Mouse (Mus musculus): ENCODE measurements around the gene Gm42421. TPM values are rescaled to one million over a fixed set of nuclear protein-coding genes. Genes with fewer than 3 reads are reported as not detected.

The Gm42421 gene
- polyA plus RNA-seq, 1 experiment from 2014 or later = 2.3 TPM

DNA sequence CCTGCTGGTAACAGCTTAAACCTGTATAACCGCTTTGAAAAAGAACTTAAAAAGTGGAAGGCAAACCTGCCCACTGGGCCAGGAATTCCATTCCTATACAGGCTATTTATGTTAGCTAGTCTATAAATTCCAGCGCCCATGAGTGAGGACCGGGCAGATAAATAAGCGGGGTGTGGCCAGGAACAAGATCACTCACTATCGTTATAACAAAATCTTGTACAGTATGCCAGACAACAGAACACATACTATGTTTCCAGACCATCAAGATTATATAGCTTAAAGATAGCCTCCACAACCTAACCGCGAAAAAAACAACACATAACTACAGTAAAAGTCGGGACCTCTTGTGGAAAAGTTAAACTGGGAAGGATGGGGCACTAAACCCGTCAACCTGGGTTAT is 19.0 kb upstream of the Gm42421 start:
- Histone ChIP-seq H3K4me2 (ENCODE audit: low read length) (peak overlapping the region; percentile 74), H3K27ac (ENCODE audit: low read depth, low read length) (peak overlapping the region; percentile 88; the same call in 1 of the 2 replicates), H3K9me3 (ENCODE audit: control insufficient read depth, low read length) (no peaks in the 10 kb centered on the region), H3K36me3 (ENCODE audit: control insufficient read depth, insufficient read depth, low read length) (peaks cover 10% of the 10 kb centered on the region), H3K4me1 (ENCODE audit: control insufficient read depth, insufficient read depth, low read depth, low read length) (peaks cover 24% of the 10 kb centered on the region), H3K27me3 (replicated peaks; ENCODE audit: control insufficient read depth, insufficient read depth, low read length) (no peaks in the 10 kb centered on the region), H3K4me3 (ENCODE audit: low read length) (peak overlapping the region; percentile 81), H3K9ac (ENCODE audit: low read depth, low read length) (peak overlapping the region; percentile 65)
- WGBS = 4% methylated on average over 9 of the region's 9 CpGs
- ATAC-seq = no peak

DNA sequence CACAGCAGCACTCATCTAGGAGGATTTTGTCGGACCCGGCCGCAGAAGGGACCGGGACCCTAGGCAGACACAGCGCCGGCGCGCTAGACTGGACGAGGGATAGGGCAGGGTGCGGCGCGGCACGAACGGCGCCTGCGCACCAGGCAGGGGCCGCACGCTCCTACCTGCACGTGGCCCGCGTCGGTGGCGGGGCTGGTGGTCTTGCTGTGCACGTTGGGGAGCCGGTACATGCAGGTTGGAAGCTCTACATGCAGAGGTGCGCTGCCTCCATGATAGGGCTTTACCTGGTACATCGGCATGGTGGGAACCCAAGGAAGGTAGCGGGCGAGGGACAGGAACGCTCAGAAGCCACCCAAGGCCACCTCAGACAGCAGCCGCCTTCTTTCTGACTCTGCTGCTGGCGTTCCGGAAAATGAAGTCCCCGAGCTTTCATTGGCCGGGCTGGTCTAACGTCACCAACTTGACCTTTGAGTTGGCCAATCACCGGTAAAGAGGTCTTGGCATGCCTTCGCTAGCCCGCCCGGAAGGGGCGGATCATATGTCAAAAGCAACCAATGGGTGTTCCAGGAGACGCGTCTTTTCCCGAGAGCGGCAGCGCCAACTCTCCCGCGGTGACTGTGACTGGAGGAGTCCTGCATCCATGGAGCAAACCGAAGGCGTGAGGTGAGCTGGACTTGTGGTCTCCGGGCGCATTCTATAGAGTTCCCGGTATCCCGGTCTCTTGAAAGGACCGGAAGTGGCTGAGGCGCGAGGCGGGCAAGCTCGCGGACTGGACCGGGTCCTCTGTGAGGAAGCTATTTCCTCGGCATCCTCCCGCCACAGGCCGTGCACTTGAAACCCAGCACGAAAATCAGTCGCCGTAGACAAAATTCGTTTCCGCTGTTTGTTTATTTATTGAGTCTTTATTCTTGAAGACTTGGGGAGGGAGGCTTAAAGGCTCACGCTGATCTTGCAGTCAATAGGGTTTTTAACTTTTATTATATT is 18.3 kb upstream of the Gm42421 start, which contains the start of the genes Aimp2 and Pms2:
TSS of gene Aimp2 (minus strand) at position 431 of the 984 bp plus-strand sequence.
TSS of gene Pms2 (plus strand) at position 548 of the 984 bp plus-strand sequence.
- Histone ChIP-seq H3K27ac (ENCODE audit: low read depth, low read length) (peak within 1 kb of the TSS; percentile 88), H3K4me1 (ENCODE audit: control insufficient read depth, insufficient read depth, low read depth, low read length) (peaks cover 24% of the 10 kb centered on the region), H3K4me3 (ENCODE audit: low read length) (peak within 1 kb of the TSS; percentile 81), H3K9me3 (ENCODE audit: control insufficient read depth, low read length) (no peaks in the 10 kb centered on the region), H3K9ac (ENCODE audit: low read depth, low read length) (peak within 1 kb of the TSS; percentile 73), H3K27me3 (replicated peaks; ENCODE audit: control insufficient read depth, insufficient read depth, low read length) (no peaks in the 10 kb centered on the region), H3K4me2 (ENCODE audit: low read length) (peak within 1 kb of the TSS; percentile 85), H3K36me3 (ENCODE audit: control insufficient read depth, insufficient read depth, low read length) (peaks cover 4% of the 10 kb centered on the region; the same call in 1 of the 2 replicates)
- WGBS = under 1% methylated on average over 69 of the region's 70 CpGs
- peak; percentile 99 for ATAC-seq

DNA sequence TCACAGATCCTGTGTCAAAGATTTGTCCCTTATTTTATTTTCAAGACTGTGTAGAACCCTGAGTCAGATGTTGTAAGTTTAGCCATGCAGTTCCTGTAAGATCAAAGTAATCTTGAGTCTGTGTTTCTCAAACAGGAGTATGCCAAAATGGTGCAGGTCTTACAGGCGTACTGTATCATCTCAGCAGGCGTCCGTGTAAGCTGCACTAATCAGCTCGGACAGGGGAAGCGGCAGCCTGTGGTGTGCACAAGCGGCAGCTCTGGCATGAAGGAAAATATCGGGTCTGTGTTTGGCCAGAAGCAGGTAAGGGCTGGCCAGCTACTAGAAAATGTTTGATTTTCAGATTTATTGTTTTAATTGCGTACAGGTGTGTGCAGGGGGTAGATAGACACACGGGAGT is 11.8 kb upstream of the Gm42421 start:
- Histone ChIP-seq H3K4me1 (ENCODE audit: control insufficient read depth, insufficient read depth, low read depth, low read length) (peaks cover under 1% of the 10 kb centered on the region; the same call in 1 of the 2 replicates), H3K27ac (ENCODE audit: low read depth, low read length) (no peak overlapping the region), H3K9me3 (ENCODE audit: control insufficient read depth, low read length) (no peaks in the 10 kb centered on the region), H3K9ac (ENCODE audit: low read depth, low read length) (no peak overlapping the region), H3K36me3 (ENCODE audit: control insufficient read depth, insufficient read depth, low read length) (peaks cover 22% of the 10 kb centered on the region), H3K4me2 (ENCODE audit: low read length) (no peak overlapping the region), H3K27me3 (replicated peaks; ENCODE audit: control insufficient read depth, insufficient read depth, low read length) (no peaks in the 10 kb centered on the region), H3K4me3 (ENCODE audit: low read length) (no peak overlapping the region)
- WGBS = 90% methylated on average over 9 of the region's 9 CpGs
- no peak for ATAC-seq

DNA sequence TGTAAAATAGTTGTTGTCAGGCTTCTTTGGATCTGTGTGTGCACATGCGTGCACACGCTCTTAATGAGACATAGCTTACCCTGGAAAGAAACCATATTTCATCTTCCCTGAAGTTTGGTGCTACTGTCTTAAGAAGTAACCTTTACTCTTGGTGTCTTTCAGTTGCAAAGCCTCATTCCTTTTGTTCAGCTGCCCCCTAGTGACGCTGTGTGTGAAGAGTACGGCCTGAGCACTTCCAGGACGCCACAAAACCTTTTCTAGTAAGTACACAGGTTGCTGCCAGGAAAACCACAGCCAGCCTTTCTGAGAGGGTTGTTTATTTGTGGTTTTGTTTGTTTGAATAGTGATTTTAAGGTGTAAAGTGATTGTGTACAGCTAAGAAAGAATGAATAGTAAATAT is 10.6 kb upstream of the Gm42421 start:
- Histone ChIP-seq H3K36me3 (ENCODE audit: control insufficient read depth, insufficient read depth, low read length) (peaks cover 23% of the 10 kb centered on the region), H3K9me3 (ENCODE audit: control insufficient read depth, low read length) (no peaks in the 10 kb centered on the region), H3K9ac (ENCODE audit: low read depth, low read length) (no peak overlapping the region)

DNA sequence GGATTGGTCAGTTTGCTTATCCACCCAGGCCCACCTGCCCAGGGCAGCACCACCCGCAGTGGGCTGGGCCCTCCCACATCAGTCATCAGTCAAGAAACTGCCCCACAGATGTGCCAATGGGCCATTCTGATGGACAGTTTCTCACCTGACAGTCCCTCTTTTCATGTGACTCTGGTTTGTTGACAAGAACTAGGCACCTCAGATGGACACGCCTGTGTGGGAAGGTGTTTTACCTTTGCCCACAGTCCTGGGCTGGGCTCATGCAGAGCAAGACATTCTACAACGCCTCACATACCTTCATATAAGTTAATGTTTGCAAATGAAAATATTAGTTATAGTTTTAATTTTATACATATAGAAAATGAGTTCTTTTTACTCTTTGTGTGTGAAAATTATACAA is 9.9 kb upstream of the Gm42421 start:
- H3K9me3 ChIP-seq (ENCODE audit: control insufficient read depth, low read length) = no peaks in the 10 kb centered on the region
- no peak overlapping the region for H3K4me3 ChIP-seq (ENCODE audit: low read length)
- no peak overlapping the region for H3K4me2 ChIP-seq (ENCODE audit: low read length)
- no peak overlapping the region for H3K27ac ChIP-seq (ENCODE audit: low read depth, low read length)
- peaks cover 25% of the 10 kb centered on the region for H3K36me3 ChIP-seq (ENCODE audit: control insufficient read depth, insufficient read depth, low read length)
- WGBS = 99% methylated on average over 3 of the region's 3 CpGs
- ATAC-seq = no peak
- no peak overlapping the region for H3K9ac ChIP-seq (ENCODE audit: low read depth, low read length)
- no peaks in the 10 kb centered on the region for H3K4me1 ChIP-seq (ENCODE audit: control insufficient read depth, insufficient read depth, low read depth, low read length)
- no peaks in the 10 kb centered on the region for H3K27me3 ChIP-seq (replicated peaks; ENCODE audit: control insufficient read depth, insufficient read depth, low read length)

More for the DNA sequence above, 10.6 kb upstream of the Gm42421 start:
- no peak overlapping the region for H3K4me3 ChIP-seq (ENCODE audit: low read length)
- 51% methylated on average over 5 of the region's 5 CpGs for WGBS
- no peak overlapping the region for H3K4me2 ChIP-seq (ENCODE audit: low read length)
- no peaks in the 10 kb centered on the region for H3K27me3 ChIP-seq (replicated peaks; ENCODE audit: control insufficient read depth, insufficient read depth, low read length)
- no peaks in the 10 kb centered on the region for H3K4me1 ChIP-seq (ENCODE audit: control insufficient read depth, insufficient read depth, low read depth, low read length)
- ATAC-seq = no peak
- H3K27ac ChIP-seq (ENCODE audit: low read depth, low read length) = no peak overlapping the region

DNA sequence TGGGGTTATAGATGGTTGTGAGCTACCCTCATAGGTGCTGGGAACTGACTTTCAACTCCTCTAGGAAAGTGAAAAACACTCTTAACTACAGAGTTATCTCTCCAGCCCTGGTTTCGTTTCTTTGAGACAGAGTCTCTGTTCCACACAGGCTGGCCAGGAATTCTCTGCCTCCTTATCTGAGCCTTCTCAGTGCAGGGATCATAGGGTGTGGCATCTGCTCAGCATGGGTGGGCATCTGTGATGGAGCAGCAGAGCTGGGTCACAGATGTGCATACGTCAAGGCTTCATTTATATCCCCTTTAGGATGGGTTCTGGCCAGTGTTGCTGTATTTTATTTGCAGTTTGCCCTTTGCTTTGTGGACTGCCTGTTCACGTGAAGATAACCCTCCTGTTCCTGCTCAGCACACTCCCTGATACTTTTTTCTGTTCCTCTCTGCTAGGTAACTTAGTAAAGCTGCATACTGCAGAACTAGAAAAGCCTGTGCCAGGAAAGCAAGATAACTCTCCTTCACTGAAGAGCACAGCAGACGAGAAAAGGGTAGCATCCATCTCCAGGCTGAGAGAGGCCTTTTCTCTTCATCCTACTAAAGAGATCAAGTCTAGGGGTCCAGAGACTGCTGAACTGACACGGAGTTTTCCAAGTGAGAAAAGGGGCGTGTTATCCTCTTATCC is 3.1 kb upstream of the Gm42421 start:
- H3K4me1 ChIP-seq (ENCODE audit: control insufficient read depth, insufficient read depth, low read depth, low read length) = no peaks in the 10 kb centered on the region
- no peak for ATAC-seq
- no peak overlapping the region for H3K9ac ChIP-seq (ENCODE audit: low read depth, low read length)
- peaks cover 38% of the 10 kb centered on the region for H3K36me3 ChIP-seq (ENCODE audit: control insufficient read depth, insufficient read depth, low read length)
- WGBS = 95% methylated on average over 6 of the region's 6 CpGs
- no peak overlapping the region for H3K27ac ChIP-seq (ENCODE audit: low read depth, low read length)
- no peak overlapping the region for H3K4me2 ChIP-seq (ENCODE audit: low read length)
- no peak overlapping the region for H3K4me3 ChIP-seq (ENCODE audit: low read length)
- H3K27me3 ChIP-seq (replicated peaks; ENCODE audit: control insufficient read depth, insufficient read depth, low read length) = no peaks in the 10 kb centered on the region
- no peaks in the 10 kb centered on the region for H3K9me3 ChIP-seq (ENCODE audit: control insufficient read depth, low read length)

DNA sequence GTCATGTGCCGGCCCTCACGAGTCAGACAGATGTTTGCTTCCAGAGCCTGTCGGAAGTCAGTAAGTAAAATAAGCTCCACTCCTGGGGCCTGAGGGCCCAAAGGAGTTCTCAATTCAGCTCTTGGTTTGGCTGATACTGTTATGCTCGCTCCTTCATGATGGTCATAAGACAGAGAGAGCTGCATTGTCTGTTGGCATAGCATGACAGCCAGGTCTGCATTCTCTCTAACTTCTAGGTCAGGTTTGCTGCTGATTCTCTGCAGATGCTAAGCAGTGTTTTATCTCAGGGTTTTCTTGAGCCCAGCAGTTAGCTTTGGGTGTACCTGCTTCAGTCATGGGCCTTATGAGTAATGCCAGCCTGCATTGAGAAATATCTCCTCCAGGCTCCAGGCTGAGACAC is 1.3 kb downstream of the Gm42421 start:
- WGBS = 95% methylated on average over 4 of the region's 4 CpGs
- H3K4me1 ChIP-seq (ENCODE audit: control insufficient read depth, insufficient read depth, low read depth, low read length) = no peaks in the 10 kb centered on the region
- H3K27ac ChIP-seq (ENCODE audit: low read depth, low read length) = no peak overlapping the region
- H3K9me3 ChIP-seq (ENCODE audit: control insufficient read depth, low read length) = no peaks in the 10 kb centered on the region
- peaks cover 35% of the 10 kb centered on the region for H3K36me3 ChIP-seq (ENCODE audit: control insufficient read depth, insufficient read depth, low read length)
- H3K4me2 ChIP-seq (ENCODE audit: low read length) = no peak overlapping the region
- no peak overlapping the region for H3K9ac ChIP-seq (ENCODE audit: low read depth, low read length)
- no peaks in the 10 kb centered on the region for H3K27me3 ChIP-seq (replicated peaks; ENCODE audit: control insufficient read depth, insufficient read depth, low read length)
- H3K4me3 ChIP-seq (ENCODE audit: low read length) = no peak overlapping the region
- no peak for ATAC-seq

DNA sequence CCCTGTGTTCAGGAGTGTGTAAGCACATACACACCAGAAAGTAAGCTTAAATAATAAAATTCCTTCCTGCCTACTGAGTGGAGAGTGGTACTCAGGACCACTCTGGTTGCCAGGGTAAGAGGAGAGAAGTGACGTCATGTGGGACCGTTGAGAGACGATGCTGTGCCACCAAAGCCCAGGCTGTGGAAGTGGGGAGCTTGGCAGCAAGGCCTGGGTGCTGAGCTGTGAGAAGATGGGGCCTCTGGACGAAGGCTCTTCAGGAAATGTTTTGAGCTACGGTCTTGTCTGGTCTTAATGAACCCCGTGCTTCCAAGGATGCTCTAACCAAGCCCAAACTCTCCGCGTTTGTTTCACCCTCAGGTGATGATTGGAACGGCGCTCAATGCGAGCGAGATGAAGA is 2.7 kb downstream of the Gm42421 start:
- peaks cover 31% of the 10 kb centered on the region for H3K36me3 ChIP-seq (ENCODE audit: control insufficient read depth, insufficient read depth, low read length)
- H3K27me3 ChIP-seq (replicated peaks; ENCODE audit: control insufficient read depth, insufficient read depth, low read length) = no peaks in the 10 kb centered on the region
- H3K27ac ChIP-seq (ENCODE audit: low read depth, low read length) = no peak overlapping the region
- H3K9ac ChIP-seq (ENCODE audit: low read depth, low read length) = no peak overlapping the region
- no peaks in the 10 kb centered on the region for H3K9me3 ChIP-seq (ENCODE audit: control insufficient read depth, low read length)
- H3K4me3 ChIP-seq (ENCODE audit: low read length) = no peak overlapping the region
- ATAC-seq = no peak
- no peaks in the 10 kb centered on the region for H3K4me1 ChIP-seq (ENCODE audit: control insufficient read depth, insufficient read depth, low read depth, low read length)
- H3K4me2 ChIP-seq (ENCODE audit: low read length) = no peak overlapping the region
- 98% methylated on average over 12 of the region's 12 CpGs for WGBS

Data from hindbrain, embryonic 16.5 days (tissue).